Mouse (Mus musculus): Measurements from ENCODE around the gene Mbd3l1. TPM values are rescaled to one million over a fixed set of nuclear protein-coding genes. Genes with fewer than 3 reads are reported as not detected.
A peak's percentile ranks its signal among the peaks of the same experiment; 100 is the strongest.

Gene Mbd3l1
- polyA plus RNA-seq (2015; fragmentation: Nextera tagmentation; extraction: Ambion mirVana) = not detected in 2 replicates

DNA sequence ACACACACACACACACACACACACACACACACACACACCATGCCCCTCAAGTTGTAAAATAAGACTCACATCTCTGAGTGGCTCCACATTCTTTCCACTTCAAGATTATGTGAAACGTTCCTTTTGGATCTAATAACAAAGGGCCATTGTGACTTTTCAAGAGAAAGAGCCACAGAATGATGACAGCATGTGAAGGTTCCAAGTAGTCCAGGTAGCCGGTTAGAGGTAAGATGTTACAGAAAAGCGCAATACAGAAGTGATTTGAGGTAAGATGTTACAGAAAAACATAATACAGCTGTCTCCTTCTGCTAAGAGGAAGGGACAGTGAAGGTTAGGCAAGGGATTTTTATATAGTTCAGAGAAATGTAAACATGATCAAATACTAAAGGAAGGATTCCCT, at the start of gene Mbd3l1, which contains the start of gene Zfp558:
Gene Mbd3l1, plus strand, starts transcription at position 192 of the 400 bp plus-strand sequence.
Gene Zfp558, minus strand, starts transcription at position 101 of the 400 bp plus-strand sequence.
- 73% methylated on average over 3 of the region's 3 CpGs for WGBS
- Histone ChIP-seq H3K27me3 (no peaks in the 10 kb centered on the region), H3K9me3 (replicated peaks) (no peaks in the 10 kb centered on the region), H3K4me1 (no peaks in the 10 kb centered on the region), H3K4me3 (replicated peaks) (no peak within 1 kb of the TSS), H3K36me3 (no peaks in the 10 kb centered on the region), H3K9ac (no peak within 1 kb of the TSS), H3K27ac (no peak within 1 kb of the TSS), H3K4me2 (no peak within 1 kb of the TSS)
- ATAC-seq (replicated peaks; ENCODE audit: low FRiP score) = no peak

- Histone ChIP-seq H3K27me3 (no peaks in the 10 kb centered on the region), H3K9me3 (replicated peaks) (no peaks in the 10 kb centered on the region), H3K4me3 (replicated peaks) (no peak within 1 kb of the TSS), H3K4me2 (no peak within 1 kb of the TSS), H3K27ac (no peak within 1 kb of the TSS), H3K36me3 (no peaks in the 10 kb centered on the region), H3K4me1 (no peaks in the 10 kb centered on the region), H3K9ac (no peak within 1 kb of the TSS)
- no peak for ATAC-seq (replicated peaks; ENCODE audit: low FRiP score)
Observed at GRCm38 (mm10) chr9:18430354-18430753, 47.8 kb upstream of the Mbd3l1 start, which contains the start of gene Mbd3l2. Mbd3l2 (plus strand) TSS chr9:18430654.

- H3K36me3 ChIP-seq = no peaks in the 10 kb centered on the region
- no peaks in the 10 kb centered on the region for H3K4me1 ChIP-seq
- H3K4me3 ChIP-seq (replicated peaks) = no peak overlapping the region
- no peak for ATAC-seq (replicated peaks; ENCODE audit: low FRiP score)
- WGBS = 82% methylated on average over 10 of the region's 10 CpGs
- no peak overlapping the region for H3K4me2 ChIP-seq
- no peak overlapping the region for H3K27ac ChIP-seq
- H3K9me3 ChIP-seq (replicated peaks) = no peaks in the 10 kb centered on the region
- H3K27me3 ChIP-seq = no peaks in the 10 kb centered on the region
- no peak overlapping the region for H3K9ac ChIP-seq
Observed at GRCm38 (mm10) chr9:18431687-18432086, 46.5 kb upstream of the Mbd3l1 start.

GRCm38 (mm10) chr9:18456520-18456919, 21.6 kb upstream of the Mbd3l1 start:
- H3K36me3 ChIP-seq = peaks cover 44% of the 10 kb centered on the region
- no peak overlapping the region for H3K4me3 ChIP-seq (replicated peaks)
- H3K4me2 ChIP-seq = no peak overlapping the region
- no peak overlapping the region for H3K9ac ChIP-seq
- no peaks in the 10 kb centered on the region for H3K4me1 ChIP-seq
- no peak overlapping the region for H3K27ac ChIP-seq
- no peaks in the 10 kb centered on the region for H3K27me3 ChIP-seq
- no peak for ATAC-seq (replicated peaks; ENCODE audit: low FRiP score)
- WGBS = 93% methylated on average over 4 of the region's 4 CpGs
- H3K9me3 ChIP-seq (replicated peaks) = no peaks in the 10 kb centered on the region; the same call in 1 of the 2 replicates

DNA sequence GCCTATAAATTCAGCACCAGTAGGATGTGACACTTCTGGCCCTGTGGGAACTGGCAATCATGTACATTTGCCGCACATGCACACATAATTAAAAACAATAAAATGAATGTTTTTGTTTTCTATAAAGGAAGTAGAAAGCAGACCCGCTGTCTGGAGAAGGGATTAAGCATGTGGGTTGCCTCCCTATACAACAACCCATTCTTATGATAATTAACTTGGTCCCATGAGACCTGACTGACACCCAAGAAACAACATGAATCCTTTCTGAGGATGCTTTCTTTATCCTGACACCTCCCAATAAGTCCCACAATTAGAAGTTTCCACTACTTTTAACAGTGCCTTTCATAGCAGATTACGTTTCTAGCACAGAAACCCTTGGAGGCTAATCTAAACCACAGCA, 10.8 kb upstream of the Mbd3l1 start:
- 71% methylated on average over 3 of the region's 3 CpGs for WGBS
- no peak for ATAC-seq (replicated peaks; ENCODE audit: low FRiP score)
- no peaks in the 10 kb centered on the region for H3K4me1 ChIP-seq

GRCm38 (mm10) chr9:18468005-18468404, 10.2 kb upstream of the Mbd3l1 start:
- no peaks in the 10 kb centered on the region for H3K27me3 ChIP-seq
- ATAC-seq (replicated peaks; ENCODE audit: low FRiP score) = no peak
- WGBS = 74% methylated on average over 3 of the region's 3 CpGs
- no peak overlapping the region for H3K9ac ChIP-seq
- H3K4me2 ChIP-seq = no peak overlapping the region
- H3K36me3 ChIP-seq = peaks cover 14% of the 10 kb centered on the region
- H3K4me1 ChIP-seq = 0 out of 2 replicates have a peak, but pooled peaks cover 4% of the 10 kb centered on the region
- no peak overlapping the region for H3K4me3 ChIP-seq (replicated peaks)
- H3K9me3 ChIP-seq (replicated peaks) = no peaks in the 10 kb centered on the region; the same call in 1 of the 2 replicates
- H3K27ac ChIP-seq = no peak overlapping the region

More for the DNA sequence above, 10.8 kb upstream of the Mbd3l1 start:
- Histone ChIP-seq H3K9me3 (replicated peaks) (no peaks in the 10 kb centered on the region; the same call in 1 of the 2 replicates), H3K36me3 (peaks cover 21% of the 10 kb centered on the region), H3K27ac (no peak overlapping the region), H3K27me3 (no peaks in the 10 kb centered on the region), H3K4me3 (replicated peaks) (no peak overlapping the region), H3K4me2 (no peak overlapping the region), H3K9ac (no peak overlapping the region)

DNA sequence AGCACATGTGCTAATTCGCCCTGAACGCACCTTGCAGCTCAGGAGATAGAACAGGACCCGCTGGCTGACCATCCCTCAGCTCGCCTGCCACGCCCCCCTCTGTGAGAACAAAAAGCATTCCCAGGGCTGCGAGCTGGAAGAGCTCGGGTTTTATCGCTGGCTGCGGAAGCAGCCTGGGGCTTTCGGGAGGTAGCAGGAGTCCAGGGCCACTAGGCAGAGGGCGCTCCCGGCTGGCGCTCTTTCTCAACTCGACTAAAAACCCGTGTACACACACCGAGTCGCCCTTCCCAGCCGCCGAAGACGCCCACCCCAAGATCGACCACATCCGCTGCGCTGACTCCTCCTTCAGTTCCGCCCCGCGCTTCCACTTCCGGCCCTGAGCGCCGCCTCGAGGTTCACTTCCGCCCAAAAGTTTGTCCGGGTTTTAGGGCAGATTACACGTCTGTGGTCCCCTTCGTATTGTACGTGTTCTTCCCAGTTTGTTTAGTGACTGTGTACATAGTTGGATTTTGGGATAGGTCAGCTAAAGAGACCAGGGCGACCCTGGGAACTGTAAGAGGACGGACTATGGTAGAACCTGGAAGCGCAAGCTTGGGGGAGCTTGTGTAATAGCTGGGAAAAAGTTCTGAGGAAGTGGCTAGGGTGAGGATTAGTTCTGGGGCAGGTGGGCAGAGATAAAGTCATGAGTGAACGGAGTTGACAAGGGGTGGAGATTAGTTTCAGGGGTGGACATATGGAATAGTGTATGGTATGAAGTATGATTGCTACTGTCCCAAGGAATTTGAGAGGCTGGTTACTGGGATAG, 4.6 kb upstream of the Mbd3l1 start:
- Histone ChIP-seq H3K9ac (peak overlapping the region; percentile 57), H3K9me3 (replicated peaks) (no peaks in the 10 kb centered on the region), H3K4me1 (0 out of 2 replicates have a peak, but pooled peaks cover 5% of the 10 kb centered on the region), H3K27ac (peak overlapping the region; percentile 96), H3K4me2 (peak overlapping the region; percentile 70), H3K4me3 (replicated peaks) (peak overlapping the region; percentile 69), H3K27me3 (no peaks in the 10 kb centered on the region), H3K36me3 (no peaks in the 10 kb centered on the region)
- 5% methylated on average over 39 of the region's 39 CpGs for WGBS
- ATAC-seq (replicated peaks; ENCODE audit: low FRiP score) = peak; percentile 99

DNA sequence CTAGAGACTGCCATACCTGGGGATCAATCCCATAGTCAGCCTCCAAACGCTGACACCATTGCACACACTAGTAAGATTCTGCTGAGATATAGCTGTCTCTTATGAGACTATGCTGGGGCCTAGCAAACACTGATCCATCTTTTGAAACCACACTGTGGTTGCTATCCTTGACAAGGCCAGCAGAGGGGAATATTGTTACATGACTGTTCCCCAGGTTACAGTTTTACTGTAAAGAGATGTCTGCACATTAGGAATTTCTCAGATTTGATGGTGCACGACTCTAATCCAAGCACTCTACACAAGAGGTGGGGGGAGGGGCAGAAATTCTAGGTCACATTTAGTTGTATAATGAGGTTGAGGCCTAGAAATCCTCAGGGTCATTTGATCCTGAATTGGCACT, 29.9 kb downstream of the Mbd3l1 start:
- Histone ChIP-seq H3K9me3 (replicated peaks) (no peaks in the 10 kb centered on the region), H3K27me3 (no peaks in the 10 kb centered on the region), H3K9ac (no peak overlapping the region), H3K27ac (no peak overlapping the region), H3K4me1 (no peaks in the 10 kb centered on the region), H3K36me3 (no peaks in the 10 kb centered on the region), H3K4me2 (no peak overlapping the region), H3K4me3 (replicated peaks) (no peak overlapping the region)
- ATAC-seq (replicated peaks; ENCODE audit: low FRiP score) = no peak
- WGBS = 59% methylated on average over 2 of the region's 2 CpGs

Small RNA genes lying within 50 kb of the gene (microRNA-seq; reads per million reads assigned to microRNA genes)
- gene Gm22854 = not detected

Other genes with a start within 250 kb of the Mbd3l1 start
- 130 and 135 TPM in 2 replicates for gene Chordc1, start 186.2 kb upstream of the Mbd3l1 start, polyA plus RNA-seq (2015; fragmentation: Nextera tagmentation; extraction: Ambion mirVana)
- gene Naalad2, start 75.4 kb upstream of the Mbd3l1 start, polyA plus RNA-seq (2015; fragmentation: Nextera tagmentation; extraction: Ambion mirVana) = 6.8 and 8.1 TPM in 2 replicates
- not detected in 2 replicates for gene Ubtfl1, start 73.9 kb upstream of the Mbd3l1 start, polyA plus RNA-seq (2015; fragmentation: Nextera tagmentation; extraction: Ambion mirVana)
- gene Mbd3l2, start 47.7 kb upstream of the Mbd3l1 start, polyA plus RNA-seq (2015; fragmentation: Nextera tagmentation; extraction: Ambion mirVana) = 0.10 TPM in 1 of 2 replicates, not detected in the other
- 6.1 and 6.2 TPM in 2 replicates for gene Zfp558, start 91 bp upstream of the Mbd3l1 start, polyA plus RNA-seq (2015; fragmentation: Nextera tagmentation; extraction: Ambion mirVana)
- gene Muc16, start 196.2 kb downstream of the Mbd3l1 start, polyA plus RNA-seq (2015; fragmentation: Nextera tagmentation; extraction: Ambion mirVana) = 0.13 and 0.19 TPM in 2 replicates

Data from kidney, embryonic 15.5 days (tissue).